Mouse (Mus musculus) embryonic fibroblast, embryonic 13.5 days (primary cell): ENCODE results near the gene Ms4a6c.

ENCODE experiments used
- CTCF ChIP-seq: IDR thresholded peaks from 2 replicates; pipeline ENCODE4 v1.5.1; 2011; ENCODE audit warnings: mild to moderate bottlenecking, control low read depth, low read length, moderate library complexity, borderline replicate concordance; ENCODE audit not compliant: insufficient read depth
- POLR2A ChIP-seq: IDR thresholded peaks from 2 replicates; pipeline ENCODE4 v1.6.1; 2011; ENCODE audit warnings: low read depth, mild to moderate bottlenecking, control low read depth, low read length, moderate library complexity

DNA sequence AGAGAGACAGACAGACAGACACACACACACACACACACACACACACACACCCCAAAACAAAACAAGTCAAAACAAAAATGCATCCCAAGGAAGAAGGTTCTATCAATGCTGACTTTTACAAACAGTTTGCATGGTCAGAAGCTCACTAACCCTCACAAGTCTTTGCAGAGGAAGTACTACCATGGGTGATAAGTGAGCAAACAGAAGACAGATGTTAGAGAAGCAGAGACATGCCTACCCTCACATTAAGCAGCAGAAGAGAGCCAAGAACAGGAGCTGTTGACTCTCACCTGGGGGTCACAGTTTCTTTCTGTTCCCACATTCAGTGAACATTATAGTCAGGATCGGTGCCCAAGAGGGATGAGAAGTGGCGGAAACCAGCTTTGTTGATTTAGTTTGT is 10.5 kb downstream of the Ms4a6c start:
- TF ChIP-seq CTCF (no peak), POLR2A (no peak)
